Mouse (Mus musculus): ENCODE measurements around the gene Dag1.

DNA sequence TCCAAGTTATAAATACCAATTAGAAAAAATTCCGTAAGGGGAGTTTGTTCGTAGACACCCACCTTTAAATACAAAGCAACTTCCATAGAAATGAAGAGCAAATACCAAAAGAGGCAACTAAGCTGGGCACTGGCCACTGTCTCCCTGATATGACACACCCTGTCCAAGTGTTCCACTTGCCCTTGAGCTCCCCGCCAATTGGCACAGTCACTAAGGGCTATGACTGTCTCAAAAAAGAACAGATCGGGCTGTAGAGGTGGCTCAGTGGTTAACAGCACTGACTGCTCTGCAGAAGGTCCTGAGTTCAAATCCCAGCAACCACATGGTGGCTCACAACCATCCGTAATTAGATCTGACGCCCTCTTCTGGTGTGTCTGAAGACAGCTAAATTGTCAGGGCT, 11.9 kb downstream of the Dag1 start:
- TF ChIP-seq POLR2A (IDR thresholded peaks at IDR 0.05; ENCODE audit: extremely low read depth, insufficient read depth, low read length) = no peak
- no peak for TF ChIP-seq CTCF (IDR thresholded peaks at IDR 0.05; ENCODE audit: extremely low read depth, insufficient read depth, low read length)
